Mouse (Mus musculus) right cerebral cortex, postnatal 36 days (tissue): Measurements from ENCODE around the gene Gm37240.

Experiments used
- DNase-seq, 2 experiments: peaks; one replicate each; pipeline ENCODE4 v3.0.0; 2022; ENCODE audit warnings: low spot score in 2 of 2, mixed read lengths in 1 of 2

Gm37240 gene

DNA sequence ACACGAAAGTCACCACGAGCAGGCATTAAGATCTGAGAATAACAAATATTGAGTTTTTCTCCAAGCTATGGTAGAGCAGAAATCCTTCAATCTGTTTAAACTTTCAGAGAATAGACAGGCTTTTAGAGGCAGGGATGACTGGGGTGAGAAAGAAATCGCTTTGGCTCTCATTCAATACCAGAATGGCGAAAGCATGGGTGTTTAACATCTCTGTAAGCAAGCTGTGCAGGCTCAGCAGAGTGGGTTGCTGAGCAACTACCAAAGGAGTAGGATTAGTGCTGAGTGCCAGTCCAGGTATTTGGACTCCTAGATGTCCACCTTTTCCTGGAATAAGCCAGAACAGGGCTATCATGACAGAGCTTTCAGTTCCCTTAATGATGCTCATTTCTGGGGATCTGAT lies 753.8 kb downstream of the Gm37240 start:
- peak in 1 of 2 experiments; percentile 32 for DNase-seq

DNA sequence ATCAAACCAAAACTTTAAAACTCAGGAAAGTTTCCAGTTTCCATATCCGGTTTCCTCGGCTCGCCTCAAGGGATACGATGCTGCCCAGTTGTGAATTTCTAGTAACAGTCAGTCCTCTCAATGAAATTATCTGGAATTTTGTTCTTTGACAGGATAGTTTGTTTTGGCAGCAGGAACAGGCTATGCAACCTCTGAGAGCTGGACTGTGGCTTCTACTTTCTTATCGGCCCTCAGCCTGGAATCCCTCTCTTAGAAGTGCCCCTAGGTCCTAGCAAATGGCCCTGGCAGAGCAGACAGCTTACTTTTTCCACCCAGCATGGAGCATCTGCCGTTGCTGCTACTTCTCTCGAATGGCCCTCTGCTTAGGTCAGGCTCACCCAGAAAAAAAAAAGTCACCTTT lies 755.4 kb downstream of the Gm37240 start:
- no peak for DNase-seq

DNA sequence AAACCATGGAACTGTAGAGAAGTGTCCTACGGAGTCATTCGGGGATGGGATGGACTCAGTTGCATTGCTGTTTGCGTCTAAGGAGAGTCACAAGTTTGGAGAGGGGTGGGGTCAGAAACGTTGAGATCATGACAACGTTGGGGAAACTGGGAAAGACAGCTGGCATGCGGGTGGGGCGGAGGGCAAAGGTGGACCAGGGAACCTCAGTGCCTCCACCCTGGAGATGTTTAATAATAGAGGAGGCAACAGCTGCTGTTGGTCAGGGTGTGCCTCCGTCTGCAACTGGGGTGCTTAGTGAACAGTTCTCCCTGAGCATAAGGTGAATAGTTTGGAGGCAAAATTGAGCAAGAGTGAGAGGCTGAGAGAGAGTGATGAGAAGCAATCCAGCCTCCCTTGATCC lies 758.8 kb downstream of the Gm37240 start:
- no peak for DNase-seq

DNA sequence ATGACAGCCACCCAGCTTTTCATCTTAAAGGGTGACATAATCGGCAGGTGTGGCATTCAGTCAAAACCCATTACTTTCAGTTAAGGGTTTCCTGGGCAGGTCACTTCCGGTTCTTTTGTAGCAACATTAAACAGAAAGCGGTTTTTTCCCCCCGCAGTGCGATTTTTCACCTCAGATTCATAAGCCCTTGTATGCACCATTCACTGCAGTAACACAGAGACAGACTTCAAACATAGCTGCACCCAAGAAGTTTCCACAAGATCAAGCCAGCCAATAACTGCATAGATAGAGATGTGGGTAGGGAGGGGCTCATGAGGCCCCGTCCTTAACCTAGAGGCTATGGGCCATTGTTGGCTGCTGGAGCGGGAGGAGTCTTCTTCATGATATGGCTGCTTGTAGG lies 760.3 kb downstream of the Gm37240 start:
- no peak for DNase-seq

DNA sequence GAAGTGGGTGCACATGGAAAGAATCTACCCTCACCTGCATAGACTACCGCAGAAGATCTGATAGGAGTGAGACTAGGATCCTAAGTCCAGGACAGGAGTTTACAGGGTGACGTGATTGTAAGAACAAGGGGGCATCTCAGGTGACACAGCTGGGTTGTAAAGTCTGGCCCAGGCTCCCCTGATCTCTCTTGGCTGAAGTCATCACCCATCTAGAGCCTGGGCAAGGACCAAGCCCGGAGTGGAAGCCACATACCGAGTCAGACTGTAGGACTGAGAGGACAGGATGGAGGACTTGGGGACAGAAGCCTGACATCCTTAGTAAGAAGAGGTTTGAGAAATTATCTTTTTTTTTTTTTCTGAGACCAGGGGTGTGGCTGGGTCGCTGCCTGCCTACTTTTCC lies 761.8 kb downstream of the Gm37240 start:
- DNase-seq: no peak

DNA sequence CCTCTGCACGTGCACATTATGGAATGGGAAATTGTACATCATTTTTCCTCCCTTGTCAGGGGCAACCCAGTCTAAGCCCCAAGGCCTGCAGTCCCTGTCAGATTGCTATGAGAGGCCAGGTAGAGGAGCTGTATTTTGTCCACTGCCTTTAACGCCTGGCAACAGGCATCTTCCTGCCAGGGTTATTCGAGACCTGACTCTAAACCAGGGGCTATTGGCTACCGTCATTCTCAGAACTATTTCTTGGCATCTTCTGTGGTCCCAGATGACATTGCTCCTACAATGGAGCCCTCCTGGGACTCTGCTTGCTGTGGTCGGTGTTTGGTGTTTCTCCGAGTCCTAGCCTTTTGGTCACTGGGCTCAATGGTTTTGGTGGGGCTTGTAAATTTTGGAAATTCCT lies 762.4 kb downstream of the Gm37240 start:
- no peak for DNase-seq

DNA sequence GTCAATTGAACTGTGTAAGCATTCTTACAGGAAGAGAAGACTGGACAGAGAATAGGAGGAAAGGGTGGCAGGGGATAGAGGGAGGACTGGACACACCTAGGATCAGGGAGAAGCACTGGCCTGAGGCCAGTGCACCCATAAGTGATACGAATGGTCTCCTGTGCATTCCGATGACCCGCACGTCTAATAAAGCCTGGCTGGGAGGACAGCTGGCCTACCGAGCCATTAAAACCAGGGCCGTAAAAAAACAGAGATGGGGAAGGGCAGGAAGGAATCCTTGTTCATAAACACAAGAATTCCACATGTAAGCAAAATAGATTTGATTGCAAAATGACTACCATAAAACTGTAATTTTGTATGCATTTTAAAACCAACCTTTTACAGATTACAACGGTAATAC lies 762.9 kb downstream of the Gm37240 start:
- DNase-seq: no peak

DNA sequence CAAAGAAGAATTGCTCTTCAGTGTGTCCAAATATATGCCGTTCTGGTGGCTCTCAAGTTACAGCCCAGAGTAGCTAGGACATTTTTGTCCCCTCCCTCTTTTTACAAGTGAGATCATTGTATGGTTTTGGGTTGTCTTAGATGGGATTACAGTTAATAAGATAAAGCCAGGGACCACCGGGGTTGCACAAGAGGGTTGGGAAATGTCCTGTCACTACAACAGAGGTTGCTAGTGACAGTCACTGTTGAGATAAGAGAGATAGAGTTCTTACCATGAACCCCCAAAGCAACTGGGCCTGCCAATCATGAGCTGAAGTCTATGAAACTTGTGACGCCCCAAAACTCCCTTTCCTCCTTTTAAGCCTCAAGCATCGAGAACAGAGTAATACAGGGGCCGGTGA lies 769.6 kb downstream of the Gm37240 start:
- DNase-seq: no peak

DNA sequence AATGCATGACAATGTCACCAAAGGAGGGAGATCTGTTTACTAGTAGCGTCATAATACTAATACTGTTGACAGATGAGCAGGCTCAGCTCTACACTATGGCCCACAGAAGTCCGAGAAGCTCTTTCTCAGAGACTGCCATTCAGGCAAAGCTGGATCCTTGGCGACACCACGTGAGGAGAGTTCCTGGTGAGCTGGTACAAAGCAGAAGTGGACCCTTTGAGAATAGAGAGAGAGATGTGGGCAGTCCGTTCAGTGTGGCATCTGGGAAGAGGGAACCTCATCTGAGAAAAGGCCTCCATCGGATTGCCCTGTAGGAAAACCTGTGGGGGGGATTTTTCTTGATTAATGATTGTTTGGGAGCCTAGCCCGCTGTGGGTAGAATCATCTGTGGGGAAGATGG lies 770.3 kb downstream of the Gm37240 start:
- DNase-seq: no peak

DNA sequence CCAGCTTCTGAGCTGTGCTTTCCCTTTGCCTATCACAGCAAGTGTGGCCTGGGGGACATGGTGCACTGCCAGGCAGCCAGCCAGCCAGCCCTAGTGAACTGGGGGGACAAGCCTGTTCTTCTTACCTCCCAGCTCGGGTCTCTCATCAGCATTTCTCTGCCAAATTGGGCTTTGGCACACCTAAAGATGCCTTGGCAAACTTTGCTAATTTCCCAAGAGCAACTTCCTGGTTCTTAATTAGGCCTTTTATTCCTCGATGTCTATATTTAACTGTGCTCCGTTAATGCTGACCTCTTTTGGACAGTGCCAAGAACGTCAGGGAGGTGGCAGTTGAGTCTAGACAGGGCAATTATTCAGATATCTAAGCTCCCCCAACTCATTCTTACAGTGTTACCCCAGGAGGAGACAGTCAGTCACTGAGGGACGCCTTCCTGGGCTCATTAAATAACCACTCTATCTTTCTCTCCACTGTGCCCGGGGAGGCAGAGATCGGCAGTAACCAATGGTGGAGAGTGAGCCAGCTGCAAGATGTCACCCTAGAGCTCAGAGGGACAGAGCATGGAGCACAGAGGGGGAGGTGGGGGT lies 771.3 kb downstream of the Gm37240 start:
- DNase-seq: no peak

DNA sequence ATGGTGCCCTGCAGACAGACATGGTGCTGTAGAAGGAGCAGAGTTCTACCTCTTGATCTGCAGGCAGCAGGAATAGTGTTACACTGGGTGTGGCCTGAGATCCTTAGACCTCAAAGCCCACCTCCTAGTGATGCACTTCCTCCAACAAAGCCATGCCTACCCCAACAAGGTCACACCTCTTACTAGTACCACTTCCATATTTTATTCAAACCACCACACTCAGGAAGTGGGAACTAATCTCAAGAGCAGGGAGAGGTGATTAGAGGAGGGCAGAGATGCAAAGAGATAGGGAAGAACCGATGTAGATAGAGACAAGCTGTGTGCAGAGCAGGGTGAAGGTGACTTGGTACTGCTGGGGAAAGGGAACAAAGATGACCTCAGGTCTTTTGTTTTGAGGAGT lies 773.8 kb downstream of the Gm37240 start:
- DNase-seq: no peak

DNA sequence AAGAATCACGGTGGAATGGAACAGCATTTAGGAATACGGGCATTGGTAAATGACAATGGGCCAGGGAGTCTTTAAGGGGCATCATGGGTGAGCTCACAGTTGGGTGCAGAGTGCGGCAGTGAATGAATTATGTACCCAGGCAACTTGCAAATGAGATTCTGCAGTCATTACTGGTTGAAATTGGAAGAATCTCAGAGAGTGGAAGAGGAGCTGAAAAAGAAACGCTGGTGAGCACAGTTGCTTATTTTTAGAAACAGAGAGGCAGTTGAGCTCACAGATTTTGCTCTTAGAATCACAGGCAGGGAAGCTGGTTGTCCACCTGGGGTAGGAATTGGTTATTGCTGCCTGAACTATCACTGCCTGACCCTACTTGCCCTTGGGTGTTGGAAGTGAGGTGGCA lies 776.6 kb downstream of the Gm37240 start:
- peak in 1 of 2 experiments; percentile 24 for DNase-seq

DNA sequence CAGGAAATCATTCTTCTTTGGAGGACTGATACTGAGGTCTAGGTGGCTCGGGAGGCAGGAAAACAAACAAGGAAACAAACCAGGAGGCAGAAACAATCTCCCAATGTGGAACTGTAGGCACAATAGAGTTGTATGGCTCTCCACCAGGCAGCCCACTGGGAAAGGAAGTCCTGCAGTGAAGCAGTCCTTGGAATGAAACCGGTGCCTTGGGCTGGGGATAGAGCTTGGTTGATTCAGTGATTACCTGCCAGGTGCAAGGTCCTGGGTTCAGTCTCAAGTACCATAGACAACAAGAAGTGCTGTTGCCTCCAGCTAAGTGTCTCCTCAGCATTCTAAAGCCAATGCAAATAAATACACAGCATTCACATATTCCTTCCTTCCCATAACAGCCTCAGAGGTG lies 778.1 kb downstream of the Gm37240 start:
- no peak for DNase-seq

DNA sequence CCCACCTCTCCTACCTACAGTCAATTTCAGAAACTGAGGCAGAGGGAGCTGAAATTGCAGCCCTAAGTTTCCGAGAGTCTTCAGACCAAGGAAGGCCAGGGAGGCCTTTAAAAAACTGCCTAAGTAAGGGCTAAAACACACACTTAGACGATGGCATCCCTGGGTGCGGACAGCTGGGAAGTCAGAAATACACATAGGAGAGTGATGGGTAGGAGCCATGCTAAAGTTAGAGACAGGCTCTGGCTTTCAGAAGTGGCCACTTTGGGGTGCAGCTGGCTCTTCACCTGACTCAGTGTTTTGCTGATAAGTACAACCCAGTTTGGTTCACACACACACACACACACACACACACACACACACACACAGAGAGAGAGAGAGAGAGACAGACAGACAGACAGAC lies 778.9 kb downstream of the Gm37240 start:
- peak in 1 of 2 experiments; percentile 23 for DNase-seq

DNA sequence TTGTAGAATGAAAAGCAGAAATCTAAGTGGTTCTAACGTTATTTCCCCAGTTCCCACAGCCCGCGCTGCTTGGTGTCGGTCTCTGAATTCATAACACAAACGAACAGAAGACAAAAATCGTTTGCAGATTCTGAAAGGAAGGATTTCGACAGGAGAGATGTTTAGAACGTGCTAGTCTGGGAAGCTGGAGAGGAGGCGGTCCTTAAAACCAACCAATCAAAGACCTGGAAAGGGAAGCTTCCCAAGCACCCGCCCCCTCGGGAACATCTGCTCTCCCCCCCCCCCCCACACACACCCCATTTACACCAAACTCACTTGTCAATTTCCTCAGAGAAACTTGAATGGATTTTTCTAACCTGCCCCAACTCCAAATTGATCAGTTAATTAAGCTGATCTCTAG lies 780.4 kb downstream of the Gm37240 start:
- no peak for DNase-seq

DNA sequence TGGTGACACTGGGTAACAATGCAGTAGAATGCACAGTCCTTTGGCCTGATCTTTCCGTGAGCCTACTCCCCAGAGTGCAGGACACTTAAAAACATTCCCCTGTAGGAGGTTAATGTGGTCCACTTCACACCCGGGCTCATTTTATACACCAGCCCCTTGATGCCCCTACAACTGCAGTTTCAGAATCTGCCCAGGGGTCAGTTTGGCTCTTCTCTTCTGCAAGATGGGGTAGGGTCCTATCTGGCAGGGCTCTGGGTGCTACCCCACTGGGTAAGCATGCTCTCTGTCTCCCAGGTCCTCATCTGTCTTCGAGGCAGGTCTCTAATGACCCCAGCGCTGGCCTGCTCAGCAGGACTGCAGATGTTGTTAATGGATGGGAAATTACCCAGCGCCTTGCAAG lies 783.0 kb downstream of the Gm37240 start:
- DNase-seq: no peak

DNA sequence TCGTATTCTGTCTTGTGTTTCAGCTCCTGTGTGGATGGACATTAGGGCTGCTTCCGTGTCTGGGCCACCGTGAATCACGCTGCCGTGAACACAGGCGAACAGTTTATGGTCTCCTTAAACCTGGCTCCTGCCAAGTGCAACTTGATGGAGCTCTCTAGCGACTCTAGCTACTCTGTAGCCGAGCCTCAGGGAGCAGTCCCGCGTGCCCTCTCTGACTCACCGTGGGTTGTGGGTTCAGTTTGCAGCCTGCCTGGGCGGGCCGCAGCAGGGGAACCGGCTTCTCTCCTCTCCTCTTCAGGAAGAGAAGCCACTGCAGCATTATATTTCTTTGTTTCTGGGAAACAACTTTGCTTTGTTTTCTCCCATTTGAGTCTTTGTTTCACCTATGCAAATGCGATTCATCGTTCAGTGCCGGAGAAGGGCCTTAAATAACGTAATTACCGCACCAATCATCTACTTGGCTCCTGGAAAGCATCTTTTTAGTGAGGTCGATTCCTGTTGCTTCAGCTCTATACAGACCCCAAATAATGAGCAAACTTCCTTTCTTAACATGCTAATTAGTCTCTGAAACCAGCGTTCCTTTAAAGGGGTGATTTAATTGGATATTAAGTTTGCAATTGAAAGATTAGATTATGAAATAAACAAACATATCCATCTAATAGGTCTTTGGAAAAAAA lies 806.3 kb downstream of the Gm37240 start:
- no peak for DNase-seq

DNA sequence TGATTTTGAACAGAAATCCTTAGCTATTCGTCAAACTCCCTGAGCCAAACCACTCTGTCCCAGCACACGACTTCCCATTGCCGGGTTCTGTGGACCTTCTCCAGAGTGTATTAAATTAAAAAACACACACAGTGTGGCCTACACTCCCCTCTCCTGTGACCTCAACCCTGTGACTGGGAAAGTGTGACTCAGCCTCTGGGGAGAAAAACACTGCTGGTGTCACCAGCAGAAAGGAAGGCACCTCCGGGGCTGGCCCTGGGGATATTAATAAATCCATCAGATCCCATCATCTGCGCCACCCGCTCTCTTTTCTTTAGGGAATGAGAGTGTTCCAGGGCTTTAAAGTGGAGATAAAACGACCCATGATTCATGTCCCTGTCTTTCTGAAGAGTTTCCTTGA lies 823.2 kb downstream of the Gm37240 start:
- no peak for DNase-seq

DNA sequence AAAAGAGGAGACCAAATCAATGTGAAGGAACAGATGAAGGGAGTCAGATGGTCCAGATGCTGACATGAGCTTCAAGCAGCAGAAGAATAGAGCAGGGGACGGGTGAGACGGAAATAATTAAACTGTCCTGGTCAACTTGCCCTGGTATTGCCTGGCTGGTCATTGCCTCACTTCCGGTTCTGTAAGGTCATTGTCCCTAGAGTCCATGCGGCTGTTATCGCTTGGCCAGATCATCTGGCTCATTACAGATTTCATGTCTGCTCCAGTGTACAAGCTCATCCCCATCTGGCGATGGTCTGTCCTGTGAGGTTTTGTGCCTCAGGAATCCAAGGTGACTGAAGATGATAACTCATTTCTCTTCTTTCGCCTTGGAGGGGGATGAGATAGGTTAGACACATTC lies 827.2 kb downstream of the Gm37240 start:
- no peak for DNase-seq

DNA sequence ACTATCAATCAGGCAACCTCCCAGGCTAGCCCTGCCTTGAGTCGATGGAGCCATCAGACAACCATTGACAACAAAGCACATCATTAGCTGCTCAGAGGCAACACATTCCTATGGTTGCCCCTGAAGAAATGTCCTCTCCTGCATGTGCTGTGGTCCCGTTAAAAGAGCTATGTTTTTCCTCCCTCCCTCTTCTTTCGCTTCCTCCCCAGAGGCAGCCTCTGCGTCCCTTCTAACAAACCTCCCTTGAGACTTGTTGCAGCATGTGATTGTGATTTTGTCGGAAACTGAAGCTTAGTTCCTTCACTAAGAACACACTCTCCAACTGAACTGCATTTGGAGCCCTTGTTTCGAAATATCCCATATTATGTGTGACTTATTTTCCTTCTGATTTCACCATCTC lies 830.1 kb downstream of the Gm37240 start:
- DNase-seq: no peak

DNA sequence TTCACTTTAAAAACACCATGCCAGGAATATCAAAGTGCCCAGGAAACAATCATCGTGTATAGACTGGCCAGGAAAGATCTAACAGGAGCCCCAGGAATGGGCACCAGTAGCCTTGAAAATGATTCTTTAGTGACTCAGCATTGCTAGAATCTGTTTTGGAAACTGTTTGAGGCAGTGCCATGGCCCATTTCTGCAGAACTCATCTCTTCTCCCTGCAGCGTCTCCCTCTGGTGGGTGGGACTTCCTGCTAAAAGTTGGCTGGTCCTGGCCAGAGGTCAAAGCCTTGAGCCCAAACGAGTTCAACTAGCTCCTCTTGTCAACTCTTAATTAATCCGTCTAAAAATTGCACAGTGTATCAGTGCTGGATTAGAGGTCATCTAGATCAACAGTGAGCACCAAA lies 833.8 kb downstream of the Gm37240 start:
- no peak for DNase-seq

DNA sequence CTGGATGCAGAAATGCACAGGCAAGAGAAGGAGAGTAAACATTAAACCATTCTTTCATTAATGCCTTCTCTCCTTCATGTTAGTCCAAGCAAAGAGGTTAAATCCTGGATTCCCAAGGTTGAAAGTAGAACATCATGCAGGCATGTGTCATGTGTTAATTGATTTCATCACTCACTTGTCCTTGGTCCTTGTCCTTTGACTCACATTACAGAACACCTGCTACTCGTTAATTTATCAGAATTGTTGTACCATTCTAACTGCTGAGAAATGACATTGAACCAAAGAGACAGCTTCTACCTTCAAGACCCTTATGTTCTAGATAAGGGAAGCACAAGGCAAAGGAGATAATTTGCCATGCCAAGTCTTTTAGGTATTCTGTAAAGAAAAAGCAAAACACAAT lies 835.1 kb downstream of the Gm37240 start:
- no peak for DNase-seq

DNA sequence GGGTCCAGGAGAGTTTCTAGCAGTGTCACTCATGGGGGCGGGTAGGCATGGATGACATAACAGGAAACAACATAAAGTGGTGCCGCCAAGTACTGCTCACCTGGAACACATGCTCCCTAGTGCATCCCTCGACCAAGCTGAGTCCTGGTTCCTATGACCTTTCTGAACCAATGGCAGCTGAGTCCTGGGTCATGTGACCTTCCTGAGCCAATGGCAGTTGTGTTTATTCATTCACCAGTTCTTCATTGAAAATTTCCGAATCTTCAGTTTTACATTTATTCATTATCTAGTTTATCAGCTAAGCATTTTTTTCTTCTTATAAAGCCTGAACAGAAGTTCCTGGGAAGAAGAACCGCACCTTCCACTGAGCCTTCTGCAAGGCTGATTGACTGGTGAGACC lies 838.7 kb downstream of the Gm37240 start:
- no peak for DNase-seq

DNA sequence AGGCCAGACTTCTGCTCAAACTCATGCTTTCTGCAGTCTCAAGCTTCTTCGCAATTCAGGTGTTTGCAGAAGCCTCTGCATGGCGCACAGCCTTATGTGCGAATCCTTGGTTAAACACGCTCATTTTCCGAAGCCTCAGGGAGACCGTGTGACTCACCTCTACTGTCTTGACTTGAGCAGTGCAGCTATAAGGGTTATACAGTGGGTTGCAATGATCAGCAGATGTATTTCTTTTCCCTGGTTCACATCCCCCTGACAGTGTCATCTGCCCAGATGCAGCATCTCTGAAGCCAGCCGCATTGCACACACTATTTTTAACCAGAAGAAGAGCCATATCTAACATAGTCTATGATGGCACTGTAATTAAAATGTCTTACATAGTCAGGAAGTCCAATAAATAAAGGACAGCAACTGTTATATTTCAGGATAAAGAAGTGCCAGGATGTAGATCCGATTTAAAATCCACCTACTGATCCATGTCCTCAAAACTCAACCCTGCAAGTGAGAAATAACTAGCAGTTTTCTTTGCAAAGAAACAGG lies 843.6 kb downstream of the Gm37240 start:
- no peak for DNase-seq
